27 mouse cellular contexts compared by ENCODE assay signal in genomic region chr9:32688351-32688750, GRCm38 (mm10). TPM values are rescaled to one million over a fixed set of nuclear protein-coding genes. Genes with fewer than 3 reads are reported as not detected.
DNase-seq lines count a peak whose midpoint lies in the region; ATAC-seq and TF ChIP-seq lines count a peak whose summit lies in the region.
"Had no signal": no experiment of that assay in that cellular context is flagged by ENCODE, and none has a peak within 500 bp of the region (broad histone marks: within the 10 kb centered on the region; RNA-seq: fewer than 3 reads in every experiment).

No protein-coding gene starts in this region.

- H3K27ac ChIP-seq in forebrain, embryonic 11.5 days (ENCODE audit: low read depth, low read length), result no peak overlapping the region
- H3K27ac ChIP-seq in forebrain, embryonic 12.5 days, result no peak overlapping the region
- H3K27ac ChIP-seq in gastrocnemius, adult 2 months, result peak overlapping the region; percentile 31; the same call in 1 of the 2 replicates
- peak overlapping the region; percentile 38; the same call in 1 of the 2 replicates for H3K27ac ChIP-seq in heart, adult 2 months
- no peak overlapping the region for H3K27ac ChIP-seq in heart, embryonic 12.5 days (ENCODE audit: poor library complexity, severe bottlenecking)
- H3K27ac ChIP-seq: embryonic facial prominence, embryonic 13.5 days; embryonic facial prominence, embryonic 15.5 days; forebrain, embryonic 10.5 days had no signal

- DNase-seq in forebrain, embryonic 11.5 days (ENCODE audit: low spot score), result peak; percentile 38
- peak; percentile 37 for DNase-seq in gastrocnemius, adult 2 months
- DNase-seq in gastrocnemius, postnatal 25 days, result no peak
- DNase-seq in heart, adult 2 months, result no peak
- peak; percentile 37 for DNase-seq in NIH3T3 (ENCODE audit: low read depth)
- DNase-seq: adrenal gland, adult 2 months; adrenal gland, postnatal 10 days; adrenal gland, postnatal 25 days; B cell, adult 2 months; cerebellum, adult 11 months; cerebellum, adult 18-20 months; cerebellum, adult 8-10 months; cerebellum, adult 9-11 months; cerebellum, postnatal 14 days; cerebellum, postnatal 36 days; embryo, embryonic 11 days had no signal

- H3K9me3 ChIP-seq in forebrain, embryonic 11.5 days (ENCODE audit: control insufficient read depth, low read length), result no peaks in the 10 kb centered on the region
- H3K9me3 ChIP-seq in forebrain, embryonic 12.5 days, result no peaks in the 10 kb centered on the region
- no peaks in the 10 kb centered on the region for H3K9me3 ChIP-seq in heart, embryonic 12.5 days (replicated peaks)
- H3K9me3 ChIP-seq: embryonic facial prominence, embryonic 13.5 days; embryonic facial prominence, embryonic 15.5 days; forebrain, embryonic 10.5 days had no signal

- peaks cover 7% of the 10 kb centered on the region for H3K4me1 ChIP-seq in forebrain, embryonic 11.5 days (replicated peaks; ENCODE audit: control insufficient read depth, insufficient read depth, low read length)
- H3K4me1 ChIP-seq in forebrain, embryonic 12.5 days, result peaks cover 20% of the 10 kb centered on the region
- H3K4me1 ChIP-seq in heart, adult 2 months (ENCODE audit: control insufficient read depth, insufficient read depth, low read length), result peaks cover 8% of the 10 kb centered on the region
- H3K4me1 ChIP-seq in heart, embryonic 12.5 days (replicated peaks), result peaks cover 7% of the 10 kb centered on the region; the same call in 1 of the 2 replicates

- H3K4me3 ChIP-seq in forebrain, embryonic 11.5 days (ENCODE audit: low read depth, low read length), result no peak overlapping the region
- no peak overlapping the region for H3K4me3 ChIP-seq in forebrain, embryonic 12.5 days (replicated peaks)
- no peak overlapping the region for H3K4me3 ChIP-seq in gastrocnemius, adult 2 months
- no peak overlapping the region for H3K4me3 ChIP-seq in heart, adult 2 months
- H3K4me3 ChIP-seq in heart, embryonic 12.5 days, result no peak overlapping the region
- H3K4me3 ChIP-seq: embryonic facial prominence, embryonic 13.5 days; embryonic facial prominence, embryonic 15.5 days; erythroblast, embryonic 14.5 days; forebrain, embryonic 10.5 days had no signal

- ATAC-seq in forebrain, embryonic 11.5 days (replicated peaks; ENCODE audit: low FRiP score), result no peak
- ATAC-seq in forebrain, embryonic 12.5 days (ENCODE audit: low FRiP score), result no peak
- no peak for ATAC-seq in heart, embryonic 12.5 days (ENCODE audit: insufficient number of reproducible peaks, low FRiP score)
- ATAC-seq: CD4-positive, CD25-positive, alpha-beta regulatory T cell, adult 4 months; forebrain, embryonic 14.5 days; forebrain, embryonic 16.5 days had no signal

- TF ChIP-seq EP300 in heart, adult 2 months (IDR thresholded peaks at IDR 0.05; ENCODE audit: insufficient read depth, low read depth, low read length), result no peak

- no peaks in the 10 kb centered on the region for H3K36me3 ChIP-seq in forebrain, embryonic 11.5 days (ENCODE audit: control insufficient read depth, insufficient read depth, low read length)
- H3K36me3 ChIP-seq in forebrain, embryonic 12.5 days (replicated peaks), result no peaks in the 10 kb centered on the region
- H3K36me3 ChIP-seq in heart, adult 2 months (ENCODE audit: control insufficient read depth, insufficient read depth, low read length), result peaks cover 10% of the 10 kb centered on the region
- H3K36me3 ChIP-seq in heart, embryonic 12.5 days, result no peaks in the 10 kb centered on the region
- H3K36me3 ChIP-seq: embryonic facial prominence, embryonic 13.5 days; embryonic facial prominence, embryonic 15.5 days; forebrain, embryonic 10.5 days; G1E had no signal

- 0 out of 2 replicates have a peak, but pooled peaks cover 3% of the 10 kb centered on the region for H3K79me2 ChIP-seq in heart, adult 2 months (replicated peaks; ENCODE audit: control insufficient read depth, insufficient read depth, low read length)

- no peak overlapping the region for H3K9ac ChIP-seq in forebrain, embryonic 11.5 days (ENCODE audit: low read length)
- H3K9ac ChIP-seq in forebrain, embryonic 12.5 days, result no peak overlapping the region
- no peak overlapping the region for H3K9ac ChIP-seq in heart, adult 2 months (ENCODE audit: low read depth, low read length)
- H3K9ac ChIP-seq in heart, embryonic 12.5 days, result no peak overlapping the region
- H3K9ac ChIP-seq: embryonic facial prominence, embryonic 13.5 days; embryonic facial prominence, embryonic 15.5 days had no signal

- no peak for TF ChIP-seq POLR2A in heart, adult 2 months (IDR thresholded peaks at IDR 0.05; ENCODE audit: insufficient read depth, low read depth, low read length)

- intact Hi-C loops in gastrocnemius, adult 2 months (cut with DNase I), result no loop called here
- intact Hi-C loops in heart, adult 2 months (cut with DNase I), result no loop called here

- no peak for TF ChIP-seq CTCF in gastrocnemius, adult 2 months (IDR thresholded peaks at IDR 0.05)
- no peak for TF ChIP-seq CTCF in heart, adult 2 months (IDR thresholded peaks at IDR 0.05)

- no peak overlapping the region for H3K4me2 ChIP-seq in forebrain, embryonic 11.5 days (ENCODE audit: low read depth, low read length, severe bottlenecking)
- H3K4me2 ChIP-seq in forebrain, embryonic 12.5 days, result no peak overlapping the region
- H3K4me2 ChIP-seq in heart, embryonic 12.5 days, result no peak overlapping the region
- H3K4me2 ChIP-seq: embryonic facial prominence, embryonic 13.5 days; embryonic facial prominence, embryonic 15.5 days had no signal

- 69% methylated on average over 2 of the region's 2 CpGs for WGBS in forebrain, embryonic 11.5 days
- 69% methylated on average over 2 of the region's 2 CpGs for WGBS in forebrain, embryonic 12.5 days
- WGBS in heart, adult 2 months, result 44% methylated on average over 2 of the region's 2 CpGs
- 59% methylated on average over 2 of the region's 2 CpGs for WGBS in heart, embryonic 12.5 days

- H3K27me3 ChIP-seq in forebrain, embryonic 11.5 days (ENCODE audit: control insufficient read depth, insufficient read depth, low read length), result peaks cover 91% of the 10 kb centered on the region
- peaks cover 96% of the 10 kb centered on the region for H3K27me3 ChIP-seq in forebrain, embryonic 12.5 days
- no peaks in the 10 kb centered on the region for H3K27me3 ChIP-seq in heart, adult 2 months (ENCODE audit: control insufficient read depth, insufficient read depth, low read length)
- H3K27me3 ChIP-seq in heart, embryonic 12.5 days (replicated peaks), result 0 out of 2 replicates have a peak, but pooled peaks cover 3% of the 10 kb centered on the region
- H3K27me3 ChIP-seq: CH12.LX; embryonic facial prominence, embryonic 15.5 days had no signal

RNA-seq across cellular contexts. Expression of gene Ets1, which starts 52.3 kb away (rescaled TPM):
- 18.4 and 22.6 TPM in 2 replicates for polyA plus RNA-seq in forebrain, embryonic 11.5 days (2014; fragmentation: Nextera tagmentation; extraction: Ambion mirVana)
- 21.1 and 22.1 TPM in 2 replicates for polyA plus RNA-seq in forebrain, embryonic 12.5 days (2016; fragmentation: Nextera tagmentation; extraction: Ambion mirVana)
- 10 to 100 TPM; 11.6 to 11.7 TPM for total RNA-seq in gastrocnemius, adult 2 months (2021)
- 10 to 100 TPM; 19.1 to 21.7 TPM for total RNA-seq in gastrocnemius, postnatal 25 days (2021)
- total RNA-seq in heart, adult 2 months (2021), result 10 to 100 TPM; 40.7 to 48.7 TPM
- 22.6 and 39.6 TPM in 2 replicates for polyA plus RNA-seq in heart, adult 2 months (2012; rRNA removed)
- 65.6 and 68.1 TPM in 2 replicates for polyA plus RNA-seq in heart, embryonic 12.5 days (2016; fragmentation: Nextera tagmentation; extraction: Ambion mirVana)
- polyA plus RNA-seq: G1E had no signal

Comparison
In these comparisons a context has a peak if more than half of its experiments do, and no peak if none do; other contexts are left out.
1. DNase-seq: peak in forebrain, embryonic 11.5 days (single experiment), gastrocnemius, adult 2 months (single experiment) and NIH3T3 (single experiment); none in gastrocnemius, postnatal 25 days (single experiment) and heart, adult 2 months (0 of 2).
2. H3K27ac ChIP-seq: peak in gastrocnemius, adult 2 months (single experiment) and heart, adult 2 months (single experiment); none in forebrain, embryonic 11.5 days (single experiment), forebrain, embryonic 12.5 days (single experiment) and heart, embryonic 12.5 days (single experiment).